Mouse (Mus musculus) midbrain, embryonic 16.5 days (tissue): Measurements from ENCODE around the gene Ikzf3. TPM values are rescaled to one million over a fixed set of nuclear protein-coding genes. Genes with fewer than 3 reads are reported as not detected.

Source experiments
- ATAC-seq: fragments of 200-750 bp; cut with Nextera tagmentation; 2 replicates; pipeline ENCODE4 v1.8.0; 2017; ENCODE audit warnings: moderate TSS enrichment
- H3K27ac ChIP-seq: fragments of 300-500 bp; sonication (generic); 2 replicates; pipeline ENCODE4 v1.5.1; 2014; ENCODE audit warnings: mild to moderate bottlenecking, low read length, mixed read lengths
- H3K27me3 ChIP-seq: fragments of 300-500 bp; sonication (generic); 2 replicates; pipeline ENCODE4 v1.6.1; 2014; ENCODE audit warnings: low read depth, low read length, mixed read lengths; ENCODE audit not compliant: control insufficient read depth, insufficient read depth
- H3K36me3 ChIP-seq: fragments of 300-500 bp; sonication (generic); 2 replicates; pipeline ENCODE4 v1.6.1; 2014; ENCODE audit warnings: mild to moderate bottlenecking, low read length, moderate library complexity, mixed read lengths; ENCODE audit not compliant: control insufficient read depth, insufficient read depth
- H3K4me1 ChIP-seq: fragments of 300-500 bp; sonication (generic); 2 replicates; pipeline ENCODE4 v1.6.1; 2014; ENCODE audit warnings: mild to moderate bottlenecking, low read length, mixed read lengths; ENCODE audit not compliant: control insufficient read depth, insufficient read depth
- H3K4me2 ChIP-seq: fragments of 300-500 bp; sonication (generic); 2 replicates; pipeline ENCODE4 v1.6.1; 2014; ENCODE audit warnings: mild to moderate bottlenecking, low read length, mixed read lengths
- H3K4me3 ChIP-seq: fragments of 300-500 bp; sonication (generic); 2 replicates; pipeline ENCODE4 v1.5.1; 2014; ENCODE audit warnings: low read depth, mild to moderate bottlenecking, low read length, moderate library complexity, mixed read lengths
- H3K9ac ChIP-seq: fragments of 300-500 bp; sonication (generic); 2 replicates; pipeline ENCODE4 v1.6.1; 2014; ENCODE audit warnings: low read depth, low read length, mixed read lengths
- H3K9me3 ChIP-seq: fragments of 300-500 bp; sonication (generic); replicated peaks from 2 replicates; pipeline ENCODE4 v1.6.1; 2014; ENCODE audit warnings: mild to moderate bottlenecking, low read length, mixed read lengths; ENCODE audit not compliant: control insufficient read depth, poor library complexity, severe bottlenecking
- WGBS: fragments of 180-500 bp; shearing (Covaris S2); extraction: QIAGEN DNeasy Blood & Tissue Kit; methylation state at CpG from one replicate; pipeline ENCODE4 v1.1.7; 2014; 5-methylcytosine and 5-hydroxymethylcytosine counted together
- polyA plus RNA-seq: library from polyadenylated mRNA; unstranded; fragments of >200 nt; fragmentation: Nextera tagmentation; extraction: Ambion mirVana; gene quantifications from 2 replicates; pipeline ENCODE4 v1.2.1, GENCODE M21; 2015

Ikzf3 gene
- polyA plus RNA-seq, 1 experiment from 2014 or later: not detected

DNA sequence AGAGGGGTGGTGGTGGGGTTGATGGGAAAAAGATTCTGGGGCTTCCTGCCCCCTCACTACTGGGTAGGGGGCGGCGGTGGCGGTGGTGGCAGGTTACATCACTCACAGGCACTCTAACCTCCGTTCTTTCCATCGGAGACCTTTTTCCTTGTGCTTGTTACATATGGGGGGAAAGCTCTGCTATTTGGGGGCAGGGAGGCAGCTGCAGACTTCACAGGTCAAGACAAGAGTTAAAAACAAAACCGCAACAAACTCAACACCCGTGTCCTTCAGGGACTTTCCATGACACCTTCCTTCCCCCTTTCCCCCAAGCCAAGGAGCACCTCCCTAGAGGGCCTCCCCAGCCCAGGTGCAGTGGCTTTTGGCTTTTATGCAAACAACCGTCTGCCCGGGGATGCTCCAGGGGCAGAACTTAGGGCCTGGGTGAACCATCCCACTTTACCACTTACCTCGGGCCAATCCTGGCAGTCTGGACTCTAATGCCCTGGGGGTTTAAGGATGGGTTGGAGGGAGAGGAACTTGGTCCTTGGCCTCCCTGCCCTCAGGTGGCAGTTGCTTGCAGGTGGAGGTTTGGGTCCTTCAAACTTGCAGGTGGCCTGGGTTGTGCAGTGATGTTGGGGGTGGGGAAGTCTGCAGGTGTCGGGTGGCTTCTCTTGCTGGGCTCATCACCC, 86.6 kb downstream of the Ikzf3 start:
- H3K36me3 ChIP-seq: no peaks in the 10 kb centered on the region
- H3K9ac ChIP-seq: no peak overlapping the region
- 22% methylated on average over 11 of the region's 11 CpGs for WGBS
- H3K4me3 ChIP-seq: no peak overlapping the region
- H3K9me3 ChIP-seq: no peaks in the 10 kb centered on the region
- no peak overlapping the region for H3K4me2 ChIP-seq
- no peak overlapping the region for H3K27ac ChIP-seq
- peaks cover 4% of the 10 kb centered on the region for H3K4me1 ChIP-seq
- ATAC-seq: no peak
- H3K27me3 ChIP-seq: peaks cover 23% of the 10 kb centered on the region

- Histone ChIP-seq H3K4me2 (peak overlapping the region; percentile 81), H3K36me3 (no peaks in the 10 kb centered on the region), H3K4me3 (peak overlapping the region; percentile 64), H3K27ac (peak overlapping the region; percentile 87; the same call in 1 of the 2 replicates), H3K9ac (peak overlapping the region; percentile 82), H3K4me1 (peaks cover 4% of the 10 kb centered on the region), H3K27me3 (peaks cover 23% of the 10 kb centered on the region), H3K9me3 (no peaks in the 10 kb centered on the region)
- 5% methylated on average over 21 of the region's 30 CpGs for WGBS
- peak; percentile 49 for ATAC-seq
These were observed 87.5 kb downstream of the Ikzf3 start for GRCm38 (mm10) chr11:98458121-98458990.

DNA sequence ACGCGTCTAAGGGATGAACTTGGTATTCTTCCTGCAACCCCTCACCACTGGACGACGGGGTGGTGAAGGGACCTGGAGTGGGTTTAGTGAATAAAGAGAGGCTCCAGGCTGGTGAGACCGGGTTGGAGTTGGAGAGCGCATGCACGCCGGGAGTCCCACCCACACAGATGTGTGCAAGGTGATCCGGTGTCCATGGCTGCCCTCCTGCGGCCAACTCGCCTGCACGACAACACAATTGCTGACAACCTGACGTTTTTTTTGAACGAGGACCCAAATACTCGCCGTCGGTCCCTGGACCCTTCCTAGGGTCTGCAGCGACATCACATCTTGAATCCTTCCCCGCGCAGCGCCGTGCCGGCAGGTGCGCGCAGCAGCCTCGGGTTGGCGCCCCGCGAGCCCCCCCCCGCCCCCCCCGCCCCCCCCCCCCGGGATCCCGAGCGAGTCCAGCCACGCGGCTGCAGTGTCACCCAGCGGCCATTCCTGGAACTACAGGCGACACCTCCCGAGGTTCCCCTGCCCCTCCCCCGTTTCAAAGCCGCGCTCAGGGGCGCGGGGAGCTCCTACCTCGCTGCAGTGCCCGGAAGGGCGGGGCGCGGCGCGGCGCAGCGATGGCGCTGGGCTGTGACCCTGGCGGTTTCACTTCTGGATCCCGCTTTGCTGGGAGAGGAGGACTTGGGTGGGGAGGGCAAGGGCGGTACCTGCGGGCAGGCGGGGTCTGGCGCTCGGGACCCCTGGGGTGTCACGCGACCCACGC, 88.3 kb downstream of the Ikzf3 start:
- peak overlapping the region; percentile 82 for H3K9ac ChIP-seq
- H3K4me3 ChIP-seq: peak overlapping the region; percentile 64
- peak; percentile 93 for ATAC-seq
- no peaks in the 10 kb centered on the region for H3K36me3 ChIP-seq
- WGBS: under 1% methylated on average over 37 of the region's 64 CpGs
- peak overlapping the region; percentile 87 for H3K27ac ChIP-seq
- H3K4me1 ChIP-seq: peaks cover 4% of the 10 kb centered on the region
- H3K27me3 ChIP-seq: peaks cover 23% of the 10 kb centered on the region
- peak overlapping the region; percentile 81 for H3K4me2 ChIP-seq
- H3K9me3 ChIP-seq: no peaks in the 10 kb centered on the region

GRCm38 (mm10) chr11:98456945-98457344, 88.9 kb downstream of the Ikzf3 start:
- Histone ChIP-seq H3K9ac (peak overlapping the region; percentile 82), H3K27me3 (peaks cover 23% of the 10 kb centered on the region), H3K27ac (peak overlapping the region; percentile 87), H3K9me3 (no peaks in the 10 kb centered on the region), H3K4me3 (peak overlapping the region; percentile 64), H3K4me2 (peak overlapping the region; percentile 81), H3K36me3 (no peaks in the 10 kb centered on the region), H3K4me1 (peaks cover 4% of the 10 kb centered on the region)
- WGBS: 14% methylated on average over 9 of the region's 9 CpGs
- ATAC-seq: peak; percentile 43; the same call in 1 of the 2 replicates

- H3K27me3 ChIP-seq: peaks cover 21% of the 10 kb centered on the region
- no peaks in the 10 kb centered on the region for H3K9me3 ChIP-seq
- peaks cover 4% of the 10 kb centered on the region for H3K4me1 ChIP-seq
- no peak for ATAC-seq
- H3K27ac ChIP-seq: no peak overlapping the region
- H3K4me2 ChIP-seq: peak overlapping the region; percentile 81; the same call in 1 of the 2 replicates
- H3K36me3 ChIP-seq: no peaks in the 10 kb centered on the region
- H3K9ac ChIP-seq: no peak overlapping the region
- WGBS: 79% methylated on average over 5 of the region's 5 CpGs
- H3K4me3 ChIP-seq: no peak overlapping the region
These were observed 89.3 kb downstream of the Ikzf3 start for GRCm38 (mm10) chr11:98456545-98456944.

GRCm38 (mm10) chr11:98455484-98455883, 90.3 kb downstream of the Ikzf3 start:
- Histone ChIP-seq H3K9ac (no peak overlapping the region), H3K4me1 (peaks cover 4% of the 10 kb centered on the region), H3K9me3 (no peaks in the 10 kb centered on the region), H3K4me2 (no peak overlapping the region), H3K4me3 (no peak overlapping the region), H3K36me3 (no peaks in the 10 kb centered on the region), H3K27ac (no peak overlapping the region), H3K27me3 (peaks cover 20% of the 10 kb centered on the region)
- 89% methylated on average over 4 of the region's 4 CpGs for WGBS
- ATAC-seq: no peak

DNA sequence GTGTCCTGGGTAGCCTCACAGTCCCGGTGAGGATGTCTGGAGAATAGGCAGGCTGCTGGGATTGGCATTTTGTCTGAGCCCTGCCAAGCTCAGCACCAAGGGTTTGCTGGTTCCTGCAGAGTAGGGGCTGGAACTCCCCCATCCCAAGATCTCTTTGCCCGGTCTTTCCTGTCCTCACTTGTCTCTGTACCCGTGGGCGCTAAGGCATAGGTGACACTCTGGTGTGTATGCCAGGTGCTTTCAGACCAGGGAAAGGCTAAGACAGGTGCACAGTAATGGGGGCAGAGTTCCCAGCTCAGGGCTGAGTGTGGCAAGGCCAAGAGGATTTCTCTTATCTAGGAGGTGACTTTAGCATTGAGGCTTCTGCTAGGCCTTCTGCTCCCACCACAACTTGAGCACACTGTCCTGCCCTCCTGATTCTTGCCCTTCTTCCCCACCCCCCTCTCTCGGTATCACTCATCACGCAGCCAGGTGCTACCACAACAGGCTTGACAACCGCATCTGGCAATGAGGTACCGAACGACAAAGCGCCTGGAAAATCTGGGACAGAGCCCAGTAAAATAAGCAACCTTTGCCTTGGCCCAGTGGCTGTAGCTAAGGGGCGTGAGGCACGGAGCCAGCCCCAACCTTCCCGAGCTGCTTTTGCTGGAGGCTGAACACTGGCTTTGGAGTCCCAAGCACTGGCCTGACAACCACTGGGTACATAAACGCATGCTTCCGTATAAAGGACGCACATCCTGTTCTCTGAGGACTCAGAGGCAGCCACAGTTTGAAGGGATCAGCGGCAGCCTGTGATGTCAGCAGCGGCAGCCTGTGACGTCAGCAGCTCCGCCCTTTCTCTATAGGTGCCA, 95.7 kb downstream of the Ikzf3 start:
- Histone ChIP-seq H3K27me3 (peaks cover 15% of the 10 kb centered on the region), H3K9ac (no peak overlapping the region), H3K4me2 (no peak overlapping the region), H3K27ac (no peak overlapping the region), H3K4me1 (no peaks in the 10 kb centered on the region), H3K4me3 (no peak overlapping the region), H3K36me3 (no peaks in the 10 kb centered on the region), H3K9me3 (no peaks in the 10 kb centered on the region)
- no peak for ATAC-seq
- WGBS: 88% methylated on average over 20 of the region's 20 CpGs

DNA sequence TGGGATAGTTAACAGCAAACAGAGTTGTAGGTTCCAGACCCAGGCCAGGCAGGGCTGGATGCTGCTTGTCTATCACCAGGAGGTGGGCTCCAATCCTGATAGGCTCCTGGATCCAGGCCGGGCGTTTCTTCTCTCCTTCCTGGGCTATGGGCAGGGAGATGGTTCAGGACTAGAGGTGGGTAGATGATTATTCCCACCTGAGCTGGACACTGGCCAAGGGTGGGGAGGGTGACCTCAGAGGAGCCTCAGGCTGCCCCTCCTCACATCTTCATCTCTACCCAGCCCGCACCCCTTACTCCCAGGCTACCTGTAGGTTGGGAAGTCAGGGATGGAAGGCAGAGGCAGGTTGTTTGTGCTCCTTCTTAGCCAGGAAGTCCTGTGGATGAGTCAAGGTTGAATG, 96.4 kb downstream of the Ikzf3 start:
- no peak overlapping the region for H3K27ac ChIP-seq
- no peaks in the 10 kb centered on the region for H3K9me3 ChIP-seq
- whole genome bisulfite sequencing: 79% methylated on average over 3 of the region's 3 CpGs
- H3K9ac ChIP-seq: no peak overlapping the region
- no peaks in the 10 kb centered on the region for H3K4me1 ChIP-seq
- no peaks in the 10 kb centered on the region for H3K36me3 ChIP-seq
- no peak overlapping the region for H3K4me3 ChIP-seq
- no peak overlapping the region for H3K4me2 ChIP-seq
- no peak for ATAC-seq
- peaks cover 15% of the 10 kb centered on the region for H3K27me3 ChIP-seq
